Mouse (Mus musculus) C2C12 (cell line): ENCODE results near the gene Vdr. TPM values are rescaled to one million over a fixed set of nuclear protein-coding genes. Genes with fewer than 3 reads are reported as not detected.
A peak's percentile ranks its signal among the peaks of the same experiment; 100 is the strongest.

ENCODE experiments used
- H3K27me3 ChIP-seq: one replicate; pipeline ENCODE4 v1.6.1; 2011; ENCODE audit not compliant: control insufficient read depth, insufficient read depth, insufficient read length
- H3K36me3 ChIP-seq: one replicate; pipeline ENCODE4 v1.6.1; 2011; ENCODE audit not compliant: control insufficient read depth, insufficient read depth
- H3K4me3 ChIP-seq: one replicate; pipeline ENCODE4 v1.5.1; 2011; ENCODE audit warnings: mild to moderate bottlenecking, control low read depth; ENCODE audit not compliant: poor library complexity, insufficient read depth, severe bottlenecking
- H3K79me2 ChIP-seq: one replicate; pipeline ENCODE4 v1.6.1; 2011; ENCODE audit not compliant: control insufficient read depth, insufficient read depth
- H3K79me3 ChIP-seq: one replicate; pipeline ENCODE4 v1.6.1; 2011; ENCODE audit warnings: low read depth, control low read depth
- H3ac ChIP-seq: one replicate; pipeline ENCODE3; 2011; ENCODE audit warnings: low read depth; ENCODE audit not compliant: control insufficient read depth, insufficient read length
- CEBPB ChIP-seq: IDR thresholded peaks from one replicate; pipeline ENCODE4 v1.6.1; 2011; ENCODE audit warnings: low read depth, mild to moderate bottlenecking, control low read depth, moderate library complexity
- CTCF ChIP-seq: IDR thresholded peaks from one replicate; pipeline ENCODE4 v1.5.1; 2011; ENCODE audit not compliant: control insufficient read depth, insufficient read depth, insufficient read length
- FOSL1 ChIP-seq: IDR thresholded peaks from one replicate; pipeline ENCODE4 v1.8.0; 2011; ENCODE audit warnings: mild to moderate bottlenecking, low read length; ENCODE audit not compliant: poor library complexity, insufficient read depth, severe bottlenecking
- MAX ChIP-seq: IDR thresholded peaks from one replicate; pipeline ENCODE4 v1.6.1; 2011; ENCODE audit warnings: mild to moderate bottlenecking, control low read depth
- MYOD1 ChIP-seq: IDR thresholded peaks from one replicate; pipeline ENCODE4 v1.6.1; 2011; ENCODE audit warnings: low read depth; ENCODE audit not compliant: control insufficient read depth, insufficient read length
- MYOG ChIP-seq: IDR thresholded peaks from one replicate; pipeline ENCODE4 v1.6.1; 2011; ENCODE audit not compliant: control insufficient read depth, insufficient read length; ENCODE audit errors: extremely low read depth
- USF1 ChIP-seq: IDR thresholded peaks from one replicate; pipeline ENCODE4 v1.6.1; 2011; ENCODE audit warnings: low read depth, mild to moderate bottlenecking, control low read depth, moderate library complexity
- polyA plus RNA-seq: library from polyadenylated mRNA; unstranded; fragments of >200 nt; fragmentation: generic; extraction: Trizol; gene quantifications from one replicate; pipeline ENCODE4 v1.2.1, GENCODE M21; 2012; ENCODE audit warnings: missing spikeins

Vdr gene
- polyA plus RNA-seq, 1 experiment = 3.0 TPM

DNA sequence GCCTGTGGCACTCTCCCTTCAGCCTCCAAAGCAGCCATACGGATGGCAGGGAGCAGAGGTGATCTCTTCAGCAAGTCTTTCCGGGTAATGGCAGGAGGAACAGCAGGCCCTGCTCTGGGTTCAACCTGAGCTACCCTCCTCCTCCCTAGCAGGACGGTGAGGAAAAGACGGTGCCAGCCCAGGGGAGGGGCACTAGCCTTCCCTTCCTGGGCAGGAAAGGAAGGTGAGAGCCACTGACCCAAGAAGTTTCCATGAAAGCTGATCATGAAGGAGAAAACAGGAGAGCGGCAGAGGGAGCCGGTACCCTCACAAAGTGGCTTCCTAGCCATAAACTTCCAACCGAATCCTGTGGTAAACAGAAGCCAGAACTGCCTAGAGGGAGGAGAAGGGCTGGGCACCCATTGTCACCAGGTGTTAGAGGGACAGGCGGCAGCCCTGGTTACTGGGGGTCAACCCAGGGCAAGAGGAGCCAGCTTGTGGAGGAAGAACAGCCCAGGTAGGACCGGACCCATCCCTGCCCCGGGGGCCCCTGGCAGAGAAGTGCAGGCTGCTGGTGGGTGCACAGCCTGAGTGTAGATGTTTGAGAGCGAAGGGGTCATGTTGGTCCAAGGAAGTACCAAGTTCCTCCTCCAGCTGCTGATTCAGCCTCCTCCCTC is 34.6 kb upstream of the Vdr start:
- Histone ChIP-seq H3K36me3 (no peaks in the 10 kb centered on the region), H3K4me3 (no peak overlapping the region), H3K79me2 (no peaks in the 10 kb centered on the region), H3ac (no peak overlapping the region), H3K79me3 (no peaks in the 10 kb centered on the region), H3K27me3 (peaks cover 30% of the 10 kb centered on the region)
- TF ChIP-seq MAX (no peak), CEBPB (no peak), MYOG (no peak), FOSL1 (no peak), CTCF (no peak), USF1 (no peak), MYOD1 (no peak)

DNA sequence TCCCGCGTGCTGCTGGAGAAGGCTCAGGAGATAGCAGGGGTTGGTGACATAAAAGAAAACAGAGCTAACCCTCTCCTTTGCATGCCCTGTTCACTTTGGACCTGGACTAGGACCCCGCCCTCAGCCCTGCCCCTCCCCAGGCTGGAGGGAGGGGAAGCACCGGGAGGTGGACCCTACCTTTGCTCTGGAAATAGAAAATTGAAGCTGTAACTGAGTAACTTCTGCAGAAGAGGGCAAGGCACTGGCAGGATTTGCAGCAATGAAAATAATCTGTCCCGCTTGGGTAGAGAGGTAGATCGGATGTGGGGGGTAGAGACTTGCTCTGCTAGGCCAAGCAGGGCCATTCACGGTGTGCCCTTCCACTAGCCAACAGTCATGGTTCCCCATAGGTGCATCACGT is 32.9 kb upstream of the Vdr start:
- Histone ChIP-seq H3K4me3 (no peak overlapping the region), H3K27me3 (peaks cover 17% of the 10 kb centered on the region), H3K36me3 (no peaks in the 10 kb centered on the region), H3K79me3 (no peaks in the 10 kb centered on the region), H3K79me2 (no peaks in the 10 kb centered on the region), H3ac (no peak overlapping the region)
- TF ChIP-seq FOSL1 (no peak), MYOD1 (no peak), MAX (no peak), MYOG (no peak), CEBPB (no peak), CTCF (no peak), USF1 (no peak)

DNA sequence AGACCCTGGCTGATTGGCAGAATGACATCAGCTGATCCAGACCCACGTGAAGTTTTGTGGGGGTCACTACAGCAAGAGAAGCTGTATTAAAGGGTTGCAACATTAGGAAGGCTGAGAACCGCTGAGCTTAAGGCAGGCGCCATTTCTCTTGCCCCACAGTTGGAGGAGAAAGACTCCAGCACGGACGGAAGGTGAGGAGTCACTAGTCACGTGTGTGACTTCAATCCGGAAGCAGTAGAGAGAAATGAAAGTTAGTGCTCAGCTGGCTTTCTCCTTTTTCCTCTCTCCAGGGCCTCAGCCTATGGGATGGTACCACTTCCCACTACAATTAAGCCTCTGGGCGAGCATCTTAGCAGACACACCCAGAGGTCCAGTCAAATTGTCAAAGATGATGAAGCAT is 32.1 kb upstream of the Vdr start:
- Histone ChIP-seq H3K27me3 (peaks cover 17% of the 10 kb centered on the region), H3K36me3 (no peaks in the 10 kb centered on the region), H3K79me2 (no peaks in the 10 kb centered on the region), H3K4me3 (no peak overlapping the region), H3ac (no peak overlapping the region), H3K79me3 (no peaks in the 10 kb centered on the region)
- TF ChIP-seq USF1 (no peak), CTCF (no peak), CEBPB (no peak), FOSL1 (no peak), MAX (no peak), MYOD1 (no peak), MYOG (no peak)

DNA sequence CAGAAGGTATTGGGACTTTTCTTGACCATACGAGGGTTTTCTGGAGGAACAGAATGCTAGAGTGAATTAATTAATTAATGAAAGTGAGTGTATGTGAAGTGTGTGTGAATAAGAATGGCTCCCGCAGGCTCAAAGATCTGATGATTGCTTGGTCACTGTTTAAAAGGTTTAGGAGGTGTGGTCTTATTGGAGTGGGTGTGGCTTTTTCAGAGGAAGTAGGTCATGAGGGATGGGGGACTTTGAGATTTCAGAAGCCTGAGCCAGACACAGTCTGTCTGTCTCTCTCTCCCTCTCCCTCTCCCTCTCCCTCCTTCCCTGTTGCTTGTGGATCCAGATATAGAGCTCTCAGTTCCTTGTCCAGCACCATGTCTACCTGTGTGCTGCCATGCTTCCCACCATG is 30.9 kb upstream of the Vdr start:
- H3K36me3 ChIP-seq = no peaks in the 10 kb centered on the region
- H3K4me3 ChIP-seq = no peak overlapping the region
- no peaks in the 10 kb centered on the region for H3K79me2 ChIP-seq
- H3K27me3 ChIP-seq = peaks cover 17% of the 10 kb centered on the region
- no peak overlapping the region for H3ac ChIP-seq
- H3K79me3 ChIP-seq = no peaks in the 10 kb centered on the region
- TF ChIP-seq CTCF (no peak), MYOD1 (no peak), USF1 (no peak), MAX (no peak), MYOG (no peak), CEBPB (no peak), FOSL1 (no peak)

DNA sequence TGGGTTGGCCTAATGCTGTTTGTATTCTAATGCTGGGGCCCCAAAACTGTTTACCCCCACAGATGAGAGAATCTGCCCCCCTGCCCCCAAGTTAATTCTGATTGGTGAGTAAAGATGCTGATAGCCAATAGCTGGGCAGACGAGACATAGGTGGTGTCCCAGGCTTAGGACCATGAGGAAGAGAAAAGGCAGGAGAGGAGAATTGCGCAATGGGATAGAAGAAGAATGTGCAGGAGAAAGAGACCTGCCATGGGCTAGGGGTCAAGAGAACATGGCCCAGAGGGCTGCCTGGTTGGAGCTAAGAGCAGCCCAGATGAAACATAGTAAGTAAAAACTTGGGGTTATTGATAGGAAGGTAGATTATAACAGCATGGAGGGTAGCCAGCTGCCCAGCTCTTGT is 29.7 kb upstream of the Vdr start:
- Histone ChIP-seq H3K79me2 (no peaks in the 10 kb centered on the region), H3K36me3 (no peaks in the 10 kb centered on the region), H3ac (no peak overlapping the region), H3K79me3 (no peaks in the 10 kb centered on the region), H3K27me3 (peaks cover 16% of the 10 kb centered on the region), H3K4me3 (no peak overlapping the region)
- no peak for TF ChIP-seq USF1
- peak; percentile 87 for TF ChIP-seq CEBPB

DNA sequence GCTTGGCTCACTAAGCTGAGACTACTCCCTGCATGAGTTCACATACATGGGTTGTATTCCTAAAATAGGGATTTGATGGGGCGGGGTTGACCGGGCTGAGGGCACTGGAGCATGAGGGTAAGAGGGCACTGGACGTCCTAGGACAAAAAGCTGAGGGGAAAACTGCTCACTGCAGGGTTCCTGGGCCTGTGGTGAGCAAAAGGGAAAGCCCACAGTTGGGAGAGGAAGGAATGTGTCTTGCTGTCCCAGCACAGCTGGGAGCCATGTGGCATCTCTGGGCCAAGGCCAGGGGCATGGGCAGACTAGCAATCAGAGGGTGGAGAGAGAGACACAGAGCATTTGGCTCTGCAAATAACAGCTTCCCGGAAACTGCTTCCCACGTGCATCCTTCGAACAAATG is 28.1 kb upstream of the Vdr start:
- TF ChIP-seq MAX (peak; percentile 59), MYOD1 (no peak)
- H3K79me2 ChIP-seq = no peaks in the 10 kb centered on the region
- H3K27me3 ChIP-seq = peaks cover 3% of the 10 kb centered on the region
- H3K36me3 ChIP-seq = no peaks in the 10 kb centered on the region
- H3K4me3 ChIP-seq = no peak overlapping the region
- H3ac ChIP-seq = no peak overlapping the region
- no peaks in the 10 kb centered on the region for H3K79me3 ChIP-seq
